ENCODE assay signal across 9 mouse cellular contexts in genomic region chr7:101453296-101453695, GRCm38 (mm10). TPM values are rescaled to one million over a fixed set of nuclear protein-coding genes. Genes with fewer than 3 reads are reported as not detected.
DNase-seq lines count a peak whose midpoint lies in the region; ATAC-seq and TF ChIP-seq lines count a peak whose summit lies in the region.
"Had no signal": no experiment of that assay in that cellular context is flagged by ENCODE, and none has a peak within 500 bp of the region (broad histone marks: within the 10 kb centered on the region; RNA-seq: fewer than 3 reads in every experiment).

No protein-coding gene starts in this region.

- TF ChIP-seq CTCF in forebrain, postnatal 0 days (IDR thresholded peaks at IDR 0.05; ENCODE audit: low read depth): no peak

- no peak overlapping the region for H3K27ac ChIP-seq in kidney, embryonic 14.5 days (ENCODE audit: low read depth, low read length)
- H3K27ac ChIP-seq in brown adipose tissue, adult 24 weeks (replicated peaks; ENCODE audit: low read depth, low read length): peak overlapping the region; percentile 95
- no peak overlapping the region for H3K27ac ChIP-seq in forebrain, postnatal 0 days (ENCODE audit: low read depth, low read length)
- H3K27ac ChIP-seq in midbrain, embryonic 16.5 days (ENCODE audit: low read length): no peak overlapping the region

- 89% methylated on average over 3 of the region's 3 CpGs for WGBS in kidney, embryonic 14.5 days
- 69% methylated on average over 3 of the region's 3 CpGs for WGBS in forebrain, postnatal 0 days
- 93% methylated on average over 3 of the region's 3 CpGs for WGBS in midbrain, embryonic 16.5 days

- ATAC-seq in kidney, embryonic 14.5 days (ENCODE audit: low FRiP score, low TSS enrichment): no peak
- no peak for ATAC-seq in forebrain, postnatal 0 days
- ATAC-seq in midbrain, embryonic 16.5 days: no peak

- H3K4me3 ChIP-seq in kidney, embryonic 14.5 days (ENCODE audit: low read length): peak overlapping the region; percentile 46; the same call in 1 of the 2 replicates
- peak overlapping the region; percentile 73 for H3K4me3 ChIP-seq in brown adipose tissue, adult 24 weeks (ENCODE audit: insufficient read depth, low read depth, low read length)
- H3K4me3 ChIP-seq in forebrain, postnatal 0 days (ENCODE audit: low read depth, low read length): peak overlapping the region; percentile 60
- no peak overlapping the region for H3K4me3 ChIP-seq in midbrain, embryonic 16.5 days (ENCODE audit: low read depth, low read length)

- H3K4me1 ChIP-seq in kidney, embryonic 14.5 days (ENCODE audit: control insufficient read depth, insufficient read depth, low read length): no peaks in the 10 kb centered on the region
- peaks cover 23% of the 10 kb centered on the region for H3K4me1 ChIP-seq in brown adipose tissue, adult 24 weeks (ENCODE audit: control insufficient read depth, insufficient read depth, insufficient read length, low read length)
- peaks cover 30% of the 10 kb centered on the region for H3K4me1 ChIP-seq in forebrain, postnatal 0 days (ENCODE audit: insufficient read depth)
- peaks cover 7% of the 10 kb centered on the region; the same call in 1 of the 2 replicates for H3K4me1 ChIP-seq in midbrain, embryonic 16.5 days (ENCODE audit: control insufficient read depth, insufficient read depth, low read length)

- H3K9me3 ChIP-seq in kidney, embryonic 14.5 days (ENCODE audit: control insufficient read depth, low read length): no peaks in the 10 kb centered on the region
- H3K9me3 ChIP-seq in forebrain, postnatal 0 days (ENCODE audit: low read length): no peaks in the 10 kb centered on the region
- no peaks in the 10 kb centered on the region for H3K9me3 ChIP-seq in midbrain, embryonic 16.5 days (replicated peaks; ENCODE audit: control insufficient read depth, low read length, poor library complexity, severe bottlenecking)

- peak overlapping the region; percentile 95; the same call in 1 of the 2 replicates for H3K4me2 ChIP-seq in kidney, embryonic 14.5 days (replicated peaks; ENCODE audit: low read depth, low read length)
- H3K4me2 ChIP-seq in forebrain, postnatal 0 days (ENCODE audit: low read depth): peak overlapping the region; percentile 99
- peak overlapping the region; percentile 100 for H3K4me2 ChIP-seq in midbrain, embryonic 16.5 days (ENCODE audit: low read length)

- peaks cover 11% of the 10 kb centered on the region for H3K27me3 ChIP-seq in kidney, embryonic 14.5 days (ENCODE audit: control insufficient read depth, insufficient read depth, low read length)
- no peaks in the 10 kb centered on the region; the same call in 1 of the 2 replicates for H3K27me3 ChIP-seq in forebrain, postnatal 0 days (ENCODE audit: insufficient read depth, low read length)
- H3K27me3 ChIP-seq in midbrain, embryonic 16.5 days (ENCODE audit: control insufficient read depth, insufficient read depth, low read depth, low read length): peaks cover 18% of the 10 kb centered on the region

- no peak for DNase-seq in kidney, postnatal 14 days
- DNase-seq in forebrain, postnatal 0 days: no peak
- DNase-seq in cerebellum, postnatal 25 days: no peak
- DNase-seq in urinary bladder, postnatal 25 days (ENCODE audit: low spot score): no peak
- no peak for DNase-seq in embryo, embryonic 11 days

- no peaks in the 10 kb centered on the region for H3K36me3 ChIP-seq in kidney, embryonic 14.5 days (ENCODE audit: control insufficient read depth, insufficient read depth, low read length)
- no peaks in the 10 kb centered on the region for H3K36me3 ChIP-seq in forebrain, postnatal 0 days (ENCODE audit: insufficient read depth)
- H3K36me3 ChIP-seq in midbrain, embryonic 16.5 days (ENCODE audit: control insufficient read depth, insufficient read depth, low read length): no peaks in the 10 kb centered on the region

- H3K9ac ChIP-seq in kidney, embryonic 14.5 days (ENCODE audit: low read depth, low read length): no peak overlapping the region
- 0 out of 2 replicates have a peak overlapping the region, but pooled peaks have one; percentile 4 for H3K9ac ChIP-seq in forebrain, postnatal 0 days
- no peak overlapping the region for H3K9ac ChIP-seq in midbrain, embryonic 16.5 days (ENCODE audit: low read depth, low read length)

RNA-seq across cellular contexts. Expression of gene Pde2a, which starts 31.8 kb away (rescaled TPM):
- 11.0 and 16.4 TPM in 2 replicates for polyA plus RNA-seq in kidney, embryonic 14.5 days (2014; fragmentation: Nextera tagmentation; extraction: Ambion mirVana)
- 2.6 and 12.2 TPM in 2 replicates for polyA plus RNA-seq in brown adipose tissue, adult 24 weeks (2012; ENCODE audit: insufficient read depth, insufficient read length, missing spikeins)
- total RNA-seq in forebrain, postnatal 0 days (2014; rRNA removed): 94.2 and 104 TPM in 2 replicates
- polyA plus RNA-seq in forebrain, postnatal 0 days (2015; fragmentation: Nextera tagmentation; extraction: Ambion mirVana): 66.2 and 72.4 TPM in 2 replicates
- 31.6 and 35.5 TPM in 2 replicates for polyA plus RNA-seq in midbrain, embryonic 16.5 days (2015; fragmentation: Nextera tagmentation; extraction: Ambion mirVana)

RNA-seq across cellular contexts. Expression of gene Gm45837, which starts 42.6 kb away (rescaled TPM):
- 10.2 and 13.2 TPM in 2 replicates for polyA plus RNA-seq in kidney, embryonic 14.5 days (2014; fragmentation: Nextera tagmentation; extraction: Ambion mirVana)
- polyA plus RNA-seq in brown adipose tissue, adult 24 weeks (2012; ENCODE audit: insufficient read depth, insufficient read length, missing spikeins): 16.1 TPM in 1 of 2 replicates, not detected in the other
- not detected in 2 replicates for total RNA-seq in forebrain, postnatal 0 days (2014; rRNA removed)
- polyA plus RNA-seq in forebrain, postnatal 0 days (2015; fragmentation: Nextera tagmentation; extraction: Ambion mirVana): not detected in 2 replicates
- polyA plus RNA-seq in midbrain, embryonic 16.5 days (2015; fragmentation: Nextera tagmentation; extraction: Ambion mirVana): 0.65 and 0.69 TPM in 2 replicates
- polyA plus RNA-seq: gonadal fat pad, adult 2 months had no signal
